Mouse (Mus musculus): ENCODE data around the gene Sstr3.

DNA sequence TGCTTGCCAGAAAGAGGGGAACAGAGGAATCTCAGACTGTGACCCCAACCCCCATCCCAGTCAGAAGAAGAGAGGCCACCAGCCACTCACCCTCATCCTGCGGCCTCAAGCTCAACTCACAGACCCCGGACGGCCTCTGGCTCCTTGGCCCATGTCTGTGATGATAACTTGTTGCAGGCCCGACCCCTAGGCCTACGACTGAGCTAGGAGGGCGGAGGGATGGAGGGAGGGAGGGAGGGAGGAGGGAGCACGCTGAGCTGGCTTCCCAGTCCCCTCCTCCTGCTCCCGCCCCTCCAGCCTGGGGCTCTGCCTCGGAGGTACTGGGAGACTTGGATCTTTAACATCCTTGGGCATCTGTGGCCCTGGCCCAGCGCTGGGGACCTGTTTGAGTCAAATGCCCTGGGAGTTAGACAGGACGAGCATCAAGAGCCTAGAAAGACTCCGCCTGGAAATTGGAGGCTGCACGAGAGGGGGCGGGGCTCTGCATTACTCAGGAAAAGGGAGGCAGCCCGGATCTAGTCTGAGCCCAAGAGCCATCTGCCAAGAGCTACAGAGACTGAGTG, 15.0 kb downstream of the Sstr3 start:
- no peak for TF ChIP-seq GATA1 (IDR thresholded peaks at IDR 0.05; ENCODE audit: low read length)
- TF ChIP-seq TAL1 (IDR thresholded peaks at IDR 0.05; ENCODE audit: low read length), result no peak
